Mouse (Mus musculus) T-cell, adult 66 days (primary cell): ENCODE data around the gene Pik3ca. TPM values are rescaled to one million over a fixed set of nuclear protein-coding genes. Genes with fewer than 3 reads are reported as not detected.

Source experiments
- total RNA-seq, 2 experiments: library from RNA; stranded (reverse); gene quantifications; 3 replicates in 1 of 2; 4 replicates in 1 of 2; pipeline ENCODE4 v1.2.4; 2023

Gene Pik3ca
- total RNA-seq = 10 to 100 TPM; 43.3 to 47.6 TPM

GRCm38 (mm10) chr3:32397461-32398174, at the start of gene Pik3ca:
Pik3ca (plus strand) TSS chr3:32397671.

DNA sequence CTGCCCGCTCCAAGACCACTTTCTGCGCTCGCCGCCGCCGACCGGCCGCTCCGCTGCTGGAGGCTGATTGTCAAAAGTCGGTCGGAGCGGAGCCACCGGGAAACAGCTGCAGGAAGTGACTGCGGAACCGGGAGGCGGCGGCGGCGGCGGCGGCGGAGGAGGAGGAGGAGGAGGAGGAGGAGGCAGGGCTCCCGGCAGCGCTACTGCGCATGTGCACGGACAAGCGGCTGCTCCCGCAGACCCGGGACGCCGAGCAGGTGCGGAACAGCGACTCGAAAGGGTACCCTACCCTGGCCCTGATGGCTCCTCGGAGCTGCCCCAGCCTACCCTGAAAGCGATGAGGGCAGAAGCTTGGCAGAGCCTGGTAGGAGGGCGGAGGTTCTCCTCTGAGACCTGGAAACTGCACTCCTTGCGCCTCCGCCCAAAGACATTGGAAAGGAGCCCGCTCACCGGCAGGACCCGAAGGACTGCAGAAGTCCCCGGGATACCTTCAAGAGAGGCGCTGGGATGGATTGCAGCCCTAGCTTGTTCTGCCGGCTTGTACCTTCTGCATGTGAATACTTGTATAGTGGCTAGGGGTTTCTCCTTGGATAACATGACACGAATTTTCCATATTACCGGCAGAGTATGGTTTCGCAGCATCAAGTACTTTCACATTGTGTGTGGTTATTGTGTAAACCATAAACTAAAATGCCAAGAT, 31.8 kb upstream of the Pik3ca start, which contains the start of gene Zmat3:
Gene Zmat3 (minus strand): TSS at position 469 of the 700 bp plus-strand sequence.

DNA sequence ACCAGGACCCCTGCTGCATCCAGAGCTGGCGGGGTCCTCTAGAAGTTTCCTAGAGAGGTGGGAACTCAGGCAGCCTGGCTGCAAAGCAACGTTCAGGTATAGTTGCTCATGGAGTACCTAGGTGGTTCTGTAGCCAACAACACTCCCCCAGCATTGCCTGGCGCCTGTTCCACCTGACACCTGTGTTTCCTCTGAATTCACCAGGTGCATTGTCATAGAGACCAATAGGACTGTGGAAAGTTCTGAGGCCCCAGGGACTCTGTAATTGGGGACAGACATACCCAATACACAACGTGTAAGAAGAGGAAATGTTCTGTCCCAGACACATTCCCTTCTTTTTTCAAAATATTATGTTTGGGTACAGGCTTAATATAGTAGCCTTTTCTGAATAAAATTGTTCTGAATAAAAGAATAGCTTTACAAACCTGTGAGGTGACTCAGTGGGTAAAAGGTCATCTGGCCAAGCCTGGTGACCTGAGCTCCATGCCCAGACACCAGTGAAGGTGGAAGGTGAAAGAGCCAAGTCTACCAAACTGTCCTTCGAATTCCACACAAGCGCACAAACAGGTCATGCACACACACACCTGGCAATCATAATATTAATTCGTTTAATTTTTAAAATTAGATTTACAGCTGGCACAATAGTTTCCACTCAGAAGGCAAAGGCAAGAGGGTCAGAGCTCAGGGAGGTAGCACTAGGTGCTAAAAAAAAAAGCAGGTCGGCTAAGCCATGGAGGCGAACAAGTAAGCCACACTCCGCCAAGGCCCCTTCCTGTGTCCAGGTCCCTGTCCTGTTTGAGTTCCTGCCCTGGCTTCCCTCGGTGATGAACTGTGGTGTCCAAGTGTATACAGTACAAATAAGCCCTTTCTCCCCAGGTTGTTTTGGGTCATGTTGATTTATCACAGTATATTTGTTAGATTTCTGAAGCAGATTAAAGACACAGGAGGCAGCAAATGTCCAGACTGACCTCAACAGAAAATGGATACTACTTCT, 94.9 kb downstream of the Pik3ca start, which contains the start of gene Kcnmb3:
Gene Kcnmb3 (minus strand): TSS at position 135 of the 994 bp plus-strand sequence.

GRCm38 (mm10) chr3:32509496-32510374, 112.3 kb downstream of the Pik3ca start, which contains the start of gene Zfp639:
Zfp639 (plus strand) TSS chr3:32510259.

Other genes with a start within 250 kb of the Pik3ca start
- 10 to 100 TPM; 12.4 to 17.1 TPM for gene Zmat3, start 31.7 kb upstream of the Pik3ca start, total RNA-seq
- gene Kcnmb3, start 94.6 kb downstream of the Pik3ca start, total RNA-seq = 1 to 10 TPM; 1.2 to 1.3 TPM
- 10 to 100 TPM; 44.2 to 45.5 TPM for gene Zfp639, start 112.6 kb downstream of the Pik3ca start, total RNA-seq
- gene Mfn1, start 131.8 kb downstream of the Pik3ca start, total RNA-seq = 10 to 100 TPM; 34.0 to 35.0 TPM
- 10 to 100 TPM; 26.3 to 28.2 TPM for gene Gnb4, start 218.9 kb downstream of the Pik3ca start, total RNA-seq